Mouse (Mus musculus) heart, embryonic 14.5 days (tissue): ENCODE measurements around the gene Klhdc2. TPM values are rescaled to one million over a fixed set of nuclear protein-coding genes. Genes with fewer than 3 reads are reported as not detected.

Experiments
- ATAC-seq: fragments of 200-750 bp; cut with Nextera tagmentation; 2 replicates; pipeline ENCODE4 v1.8.0; 2017; ENCODE audit warnings: low read depth, moderate TSS enrichment; ENCODE audit not compliant: insufficient number of reproducible peaks, insufficient read depth, low FRiP score
- H3K27ac ChIP-seq, 2 experiments: fragments of 200-500 bp in 1 of 2; fragments of 300-500 bp in 1 of 2; sonication (generic) in 1 of 2; replicated peaks in 1 of 2; 2 replicates each; pipeline ENCODE4 v1.5.1; 2012 to 2014; ENCODE audit warnings: low read depth in 2 of 2, low read length in 2 of 2, control low read depth in 1 of 2, mild to moderate bottlenecking in 1 of 2, mixed read lengths in 1 of 2; ENCODE audit not compliant: control insufficient read depth in 1 of 2, insufficient read depth in 1 of 2
- H3K27me3 ChIP-seq: fragments of 300-500 bp; sonication (generic); 2 replicates; pipeline ENCODE4 v1.6.1; 2014; ENCODE audit warnings: mild to moderate bottlenecking, low read length, control low read depth; ENCODE audit not compliant: control insufficient read depth, insufficient read depth
- H3K36me3 ChIP-seq: fragments of 300-500 bp; sonication (generic); 2 replicates; pipeline ENCODE4 v1.6.1; 2014; ENCODE audit warnings: mild to moderate bottlenecking, control low read depth, low read length, mixed read lengths; ENCODE audit not compliant: control insufficient read depth, insufficient read depth
- H3K4me1 ChIP-seq, 2 experiments: fragments of 200-500 bp in 1 of 2; fragments of 300-500 bp in 1 of 2; sonication (generic) in 1 of 2; 2 replicates each; pipeline ENCODE4 v1.6.1; 2012 to 2014; ENCODE audit warnings: low read length in 2 of 2, control low read depth in 1 of 2, mixed read lengths in 1 of 2; ENCODE audit not compliant: control insufficient read depth in 2 of 2, insufficient read depth in 2 of 2
- H3K4me2 ChIP-seq: fragments of 300-500 bp; sonication (generic); 2 replicates; pipeline ENCODE4 v1.6.1; 2014; ENCODE audit warnings: mild to moderate bottlenecking, low read length
- H3K4me3 ChIP-seq, 2 experiments: fragments of 200-500 bp in 1 of 2; fragments of 300-500 bp in 1 of 2; sonication (generic) in 1 of 2; 2 replicates each; pipeline ENCODE4 v1.5.1; 2012 to 2014; ENCODE audit warnings: low read length in 2 of 2, mild to moderate bottlenecking in 2 of 2, control low read depth in 1 of 2, low read depth in 1 of 2, moderate library complexity in 1 of 2; ENCODE audit not compliant: control insufficient read depth in 1 of 2, insufficient read depth in 1 of 2
- H3K9ac ChIP-seq: fragments of 300-500 bp; sonication (generic); 2 replicates; pipeline ENCODE4 v1.6.1; 2014; ENCODE audit warnings: mild to moderate bottlenecking, low read length
- H3K9me3 ChIP-seq: fragments of 300-500 bp; sonication (generic); 2 replicates; pipeline ENCODE4 v1.6.1; 2016; ENCODE audit warnings: low read length, control low read depth; ENCODE audit not compliant: control insufficient read depth
- WGBS: fragments of 180-500 bp; shearing (Covaris S2); extraction: QIAGEN DNeasy Blood & Tissue Kit; methylation state at CpG from one replicate; pipeline ENCODE4 v1.1.7; 2014; 5-methylcytosine and 5-hydroxymethylcytosine counted together
- polyA plus RNA-seq: library from polyadenylated mRNA; unstranded; fragments of >200 nt; fragmentation: Nextera tagmentation; extraction: Ambion mirVana; gene quantifications from 2 replicates; pipeline ENCODE4 v1.2.1, GENCODE M21; 2014

Gene Klhdc2
- polyA plus RNA-seq, result 137 and 144 TPM in 2 replicates

GRCm38 (mm10) chr12:69296511-69297410, at the start of gene Klhdc2:
Gene Klhdc2, plus strand, starts transcription at chr12:69296681.
- H3K9ac ChIP-seq, result peak within 1 kb of the TSS; percentile 99
- under 1% methylated on average over 87 of the region's 98 CpGs for WGBS
- H3K4me3 ChIP-seq, result peak within 1 kb of the TSS; percentile 82 to 97
- peak within 1 kb of the TSS; percentile 87 to 97 for H3K27ac ChIP-seq
- no peaks in the 10 kb centered on the region for H3K9me3 ChIP-seq
- no peaks in the 10 kb centered on the region for H3K27me3 ChIP-seq
- H3K4me1 ChIP-seq, result peaks cover 10 to 24% of the 10 kb centered on the region in 2 experiments
- H3K4me2 ChIP-seq, result peak within 1 kb of the TSS; percentile 75
- peaks cover 18% of the 10 kb centered on the region for H3K36me3 ChIP-seq
- peak; percentile 92 for ATAC-seq

- no peak for ATAC-seq
- no peak overlapping the region for H3K9ac ChIP-seq
- no peak overlapping the region for H3K4me3 ChIP-seq
- WGBS, result 86% methylated on average over 4 of the region's 4 CpGs
- H3K4me1 ChIP-seq, result no peaks in the 10 kb centered on the region
- H3K27ac ChIP-seq, result no peak overlapping the region
- H3K4me2 ChIP-seq, result no peak overlapping the region
- no peaks in the 10 kb centered on the region for H3K9me3 ChIP-seq
- H3K27me3 ChIP-seq, result no peaks in the 10 kb centered on the region
- H3K36me3 ChIP-seq, result no peaks in the 10 kb centered on the region
Measured at GRCm38 (mm10) chr12:69249766-69250165, 46.7 kb upstream of the Klhdc2 start.

GRCm38 (mm10) chr12:69250756-69251155, 45.7 kb upstream of the Klhdc2 start:
- Histone ChIP-seq H3K27ac (no peak overlapping the region), H3K9me3 (no peaks in the 10 kb centered on the region), H3K9ac (no peak overlapping the region), H3K36me3 (no peaks in the 10 kb centered on the region), H3K4me2 (no peak overlapping the region), H3K4me3 (no peak overlapping the region), H3K27me3 (no peaks in the 10 kb centered on the region), H3K4me1 (no peaks in the 10 kb centered on the region)
- 35% methylated on average over 8 of the region's 8 CpGs for WGBS
- no peak for ATAC-seq

GRCm38 (mm10) chr12:69253806-69254205, 42.7 kb upstream of the Klhdc2 start:
- Histone ChIP-seq H3K4me3 (no peak overlapping the region), H3K9me3 (no peaks in the 10 kb centered on the region), H3K9ac (no peak overlapping the region), H3K4me1 (no peaks in the 10 kb centered on the region), H3K27ac (no peak overlapping the region), H3K4me2 (no peak overlapping the region), H3K27me3 (no peaks in the 10 kb centered on the region), H3K36me3 (no peaks in the 10 kb centered on the region)
- 92% methylated on average over 1 of the region's 1 CpGs for WGBS
- ATAC-seq, result no peak

DNA sequence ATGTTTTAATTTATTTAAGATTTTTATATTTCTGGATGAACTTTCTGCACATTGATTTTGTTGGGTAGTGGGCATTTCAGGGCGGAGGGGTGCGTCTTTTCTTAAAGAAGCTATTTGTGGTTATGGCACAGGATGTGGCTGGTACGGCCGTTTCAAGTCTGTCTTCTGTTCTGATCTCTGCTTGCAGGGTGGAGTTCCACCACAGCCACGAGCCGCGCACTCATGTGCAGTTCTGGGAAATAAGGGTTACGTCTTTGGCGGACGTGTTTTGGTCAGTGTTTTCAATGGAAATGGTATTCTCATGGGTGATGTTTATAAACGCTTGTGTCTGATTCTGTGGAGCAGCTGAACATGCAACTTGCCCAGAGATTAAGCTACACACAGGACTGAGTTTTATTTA, 38.6 kb upstream of the Klhdc2 start:
- Histone ChIP-seq H3K27ac (no peak overlapping the region), H3K4me1 (no peaks in the 10 kb centered on the region), H3K4me2 (no peak overlapping the region), H3K4me3 (no peak overlapping the region), H3K36me3 (no peaks in the 10 kb centered on the region), H3K27me3 (no peaks in the 10 kb centered on the region), H3K9ac (no peak overlapping the region), H3K9me3 (no peaks in the 10 kb centered on the region)
- WGBS, result 83% methylated on average over 11 of the region's 11 CpGs
- ATAC-seq, result no peak

GRCm38 (mm10) chr12:69262251-69262650, 34.2 kb upstream of the Klhdc2 start:
- Histone ChIP-seq H3K9me3 (no peaks in the 10 kb centered on the region), H3K9ac (no peak overlapping the region), H3K27me3 (no peaks in the 10 kb centered on the region), H3K4me1 (no peaks in the 10 kb centered on the region), H3K27ac (no peak overlapping the region), H3K4me3 (no peak overlapping the region), H3K4me2 (no peak overlapping the region), H3K36me3 (no peaks in the 10 kb centered on the region)
- ATAC-seq, result no peak
- 87% methylated on average over 5 of the region's 5 CpGs for WGBS

DNA sequence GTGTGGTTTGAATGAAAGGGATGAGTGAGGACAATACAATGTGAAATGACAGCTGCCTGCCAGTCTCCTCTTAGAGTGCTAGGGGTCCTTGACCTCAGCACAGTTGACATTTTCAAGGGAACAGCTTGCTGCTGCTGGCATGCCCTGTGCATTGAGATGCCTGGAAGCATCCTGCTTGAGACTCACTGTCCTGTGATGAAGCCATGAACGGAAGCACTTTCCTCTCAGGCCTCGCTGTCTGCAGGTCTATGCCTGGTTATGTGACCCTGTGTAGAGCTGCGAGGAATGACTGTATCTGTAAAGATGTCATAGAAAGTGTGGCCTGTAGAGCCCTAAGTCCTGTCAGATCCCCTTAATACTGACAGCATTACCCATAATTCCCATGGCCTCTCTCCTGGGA, 31.4 kb upstream of the Klhdc2 start:
- no peak overlapping the region for H3K27ac ChIP-seq
- no peak for ATAC-seq
- no peak overlapping the region for H3K9ac ChIP-seq
- H3K4me1 ChIP-seq, result no peaks in the 10 kb centered on the region
- no peaks in the 10 kb centered on the region for H3K27me3 ChIP-seq
- no peaks in the 10 kb centered on the region for H3K36me3 ChIP-seq
- H3K9me3 ChIP-seq, result no peaks in the 10 kb centered on the region
- no peak overlapping the region for H3K4me3 ChIP-seq
- WGBS, result 82% methylated on average over 3 of the region's 3 CpGs
- H3K4me2 ChIP-seq, result no peak overlapping the region
